Mouse (Mus musculus): ENCODE results near the gene Ehbp1. TPM values are rescaled to one million over a fixed set of nuclear protein-coding genes. Genes with fewer than 3 reads are reported as not detected.

Gene Ehbp1
- polyA plus RNA-seq, 1 experiment from 2014 or later = 12.2 TPM

DNA sequence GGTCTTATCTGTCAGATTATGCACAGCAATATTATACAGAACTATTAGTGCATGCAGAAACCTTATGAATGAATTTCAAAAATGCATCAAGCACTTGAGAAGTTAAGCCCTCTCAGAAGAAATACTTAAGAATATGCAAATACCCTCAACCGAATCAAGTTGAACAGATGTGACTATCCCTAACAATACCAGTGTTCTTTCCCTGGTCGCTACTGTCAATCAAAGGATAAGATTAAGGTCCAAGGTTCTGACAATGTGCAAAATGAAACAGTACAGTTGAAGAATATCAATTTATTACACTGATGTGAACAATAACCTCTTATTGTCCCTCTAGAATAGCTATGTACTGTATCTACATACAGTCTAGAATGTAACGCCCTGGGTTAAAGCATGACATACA lies 167.8 kb downstream of the Ehbp1 start:
- Histone ChIP-seq H3K27me3 (replicated peaks; ENCODE audit: control insufficient read depth, insufficient read depth, low read length) (no peaks in the 10 kb centered on the region), H3K36me3 (ENCODE audit: control insufficient read depth, insufficient read depth, low read length) (no peaks in the 10 kb centered on the region; the same call in 1 of the 2 replicates), H3K4me2 (ENCODE audit: low read length) (no peak overlapping the region), H3K9me3 (ENCODE audit: control insufficient read depth, low read length) (no peaks in the 10 kb centered on the region), H3K9ac (ENCODE audit: low read length) (no peak overlapping the region), H3K27ac (ENCODE audit: low read depth) (no peak overlapping the region), H3K4me3 (ENCODE audit: low read depth, low read length) (no peak overlapping the region), H3K4me1 (replicated peaks; ENCODE audit: control insufficient read depth, insufficient read depth, low read length) (no peaks in the 10 kb centered on the region)
- DNase-seq (ENCODE audit: low spot score) = no peak
- WGBS = 89% methylated on average over 3 of the region's 3 CpGs
- no peak for ATAC-seq (replicated peaks; ENCODE audit: low FRiP score, low TSS enrichment, low read depth)

DNA sequence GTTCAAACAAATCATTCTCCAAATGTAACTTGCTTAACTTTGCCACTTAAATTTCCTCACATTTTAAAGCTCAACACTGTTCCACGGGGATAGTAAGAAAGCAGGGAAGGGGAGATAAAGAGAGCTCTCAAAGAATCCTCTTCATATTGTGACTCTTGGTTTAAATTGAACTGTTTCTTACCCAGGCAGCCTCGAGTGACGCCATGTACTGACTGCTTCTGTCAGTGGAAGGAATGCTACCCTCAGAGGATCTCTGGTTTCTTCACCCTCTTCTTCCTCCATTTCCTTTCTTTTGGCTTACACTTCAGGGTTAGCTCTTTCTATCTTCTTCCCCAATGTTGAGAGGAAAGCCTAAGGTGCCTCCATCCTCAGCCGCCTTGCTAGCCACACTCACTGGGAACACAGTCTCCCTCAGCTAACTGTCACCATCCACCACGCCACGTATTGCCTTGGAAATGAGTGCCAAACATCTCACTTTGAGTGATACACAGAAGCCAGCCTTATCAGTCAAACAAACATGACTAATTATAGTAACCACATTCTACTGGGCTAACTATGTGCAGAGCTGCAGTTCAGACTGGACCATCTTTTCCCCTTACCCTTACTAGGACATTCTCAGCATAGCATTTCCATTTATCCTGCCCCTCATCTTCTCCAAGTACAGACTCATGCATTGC lies 171.0 kb downstream of the Ehbp1 start:
- H3K27me3 ChIP-seq (replicated peaks; ENCODE audit: control insufficient read depth, insufficient read depth, low read length) = no peaks in the 10 kb centered on the region
- H3K9ac ChIP-seq (ENCODE audit: low read length) = no peak overlapping the region
- no peaks in the 10 kb centered on the region for H3K9me3 ChIP-seq (ENCODE audit: control insufficient read depth, low read length)
- H3K27ac ChIP-seq (ENCODE audit: low read depth) = no peak overlapping the region
- no peak for DNase-seq (ENCODE audit: low spot score)
- no peaks in the 10 kb centered on the region; the same call in 1 of the 2 replicates for H3K36me3 ChIP-seq (ENCODE audit: control insufficient read depth, insufficient read depth, low read length)
- ATAC-seq (replicated peaks; ENCODE audit: low FRiP score, low TSS enrichment, low read depth) = no peak
- H3K4me3 ChIP-seq (ENCODE audit: low read depth, low read length) = no peak overlapping the region
- 84% methylated on average over 6 of the region's 6 CpGs for WGBS
- no peak overlapping the region for H3K4me2 ChIP-seq (ENCODE audit: low read length)
- H3K4me1 ChIP-seq (replicated peaks; ENCODE audit: control insufficient read depth, insufficient read depth, low read length) = no peaks in the 10 kb centered on the region

DNA sequence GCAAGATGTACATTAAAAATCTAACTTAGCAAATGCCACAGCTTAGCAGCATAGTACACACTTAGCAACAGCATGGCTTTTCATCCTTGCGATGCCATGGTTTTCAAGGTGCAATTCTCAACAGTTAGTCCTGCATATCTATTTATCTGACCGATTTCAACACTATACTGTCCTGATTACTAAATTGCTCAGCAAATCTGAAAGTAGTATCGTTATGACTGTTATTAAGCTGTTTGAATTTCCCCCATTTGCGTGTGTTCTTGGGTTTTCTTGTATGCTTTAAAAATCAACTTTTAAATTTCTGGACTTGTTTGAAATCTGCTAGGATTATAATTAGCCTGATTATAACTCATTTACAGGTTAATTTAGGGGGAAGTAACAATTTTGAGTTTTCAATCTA lies 184.2 kb downstream of the Ehbp1 start:
- Histone ChIP-seq H3K9ac (ENCODE audit: low read length) (no peak overlapping the region), H3K9me3 (ENCODE audit: control insufficient read depth, low read length) (no peaks in the 10 kb centered on the region), H3K4me3 (ENCODE audit: low read depth, low read length) (no peak overlapping the region), H3K36me3 (ENCODE audit: control insufficient read depth, insufficient read depth, low read length) (no peaks in the 10 kb centered on the region), H3K27ac (ENCODE audit: low read depth) (no peak overlapping the region), H3K4me2 (ENCODE audit: low read length) (no peak overlapping the region), H3K27me3 (replicated peaks; ENCODE audit: control insufficient read depth, insufficient read depth, low read length) (no peaks in the 10 kb centered on the region), H3K4me1 (replicated peaks; ENCODE audit: control insufficient read depth, insufficient read depth, low read length) (peaks cover 11% of the 10 kb centered on the region; the same call in 1 of the 2 replicates)
- ATAC-seq (replicated peaks; ENCODE audit: low FRiP score, low TSS enrichment, low read depth) (no peak), DNase-seq (ENCODE audit: low spot score) (no peak)
- WGBS = 93% methylated on average over 4 of the region's 4 CpGs

DNA sequence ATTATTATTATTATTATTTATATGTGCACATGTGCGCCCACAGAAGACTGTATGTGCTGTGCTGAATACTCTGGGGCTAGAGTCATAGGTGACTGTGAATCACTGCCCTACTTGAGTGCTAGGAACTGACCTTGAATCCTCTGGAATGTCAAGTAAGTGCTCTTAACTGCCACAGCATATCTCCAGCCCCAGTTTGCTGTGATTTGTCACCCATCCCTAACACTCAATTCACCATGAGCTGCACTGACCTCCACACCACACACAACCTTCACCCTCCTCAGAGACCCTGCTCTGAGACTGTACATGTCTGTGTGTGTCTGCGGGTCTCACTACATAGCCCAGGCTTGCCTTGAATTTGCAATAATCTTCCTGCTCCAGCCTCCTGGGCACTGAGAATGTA lies 185.9 kb downstream of the Ehbp1 start:
- H3K27ac ChIP-seq (ENCODE audit: low read depth) = no peak overlapping the region
- no peak for ATAC-seq (replicated peaks; ENCODE audit: low FRiP score, low TSS enrichment, low read depth)
- no peak overlapping the region for H3K9ac ChIP-seq (ENCODE audit: low read length)
- WGBS = 86% methylated on average over 2 of the region's 2 CpGs
- DNase-seq (ENCODE audit: low spot score) = no peak
- peaks cover 11% of the 10 kb centered on the region; the same call in 1 of the 2 replicates for H3K4me1 ChIP-seq (replicated peaks; ENCODE audit: control insufficient read depth, insufficient read depth, low read length)
- H3K4me3 ChIP-seq (ENCODE audit: low read depth, low read length) = no peak overlapping the region
- no peaks in the 10 kb centered on the region for H3K27me3 ChIP-seq (replicated peaks; ENCODE audit: control insufficient read depth, insufficient read depth, low read length)
- H3K4me2 ChIP-seq (ENCODE audit: low read length) = no peak overlapping the region
- no peaks in the 10 kb centered on the region for H3K9me3 ChIP-seq (ENCODE audit: control insufficient read depth, low read length)
- H3K36me3 ChIP-seq (ENCODE audit: control insufficient read depth, insufficient read depth, low read length) = no peaks in the 10 kb centered on the region

DNA sequence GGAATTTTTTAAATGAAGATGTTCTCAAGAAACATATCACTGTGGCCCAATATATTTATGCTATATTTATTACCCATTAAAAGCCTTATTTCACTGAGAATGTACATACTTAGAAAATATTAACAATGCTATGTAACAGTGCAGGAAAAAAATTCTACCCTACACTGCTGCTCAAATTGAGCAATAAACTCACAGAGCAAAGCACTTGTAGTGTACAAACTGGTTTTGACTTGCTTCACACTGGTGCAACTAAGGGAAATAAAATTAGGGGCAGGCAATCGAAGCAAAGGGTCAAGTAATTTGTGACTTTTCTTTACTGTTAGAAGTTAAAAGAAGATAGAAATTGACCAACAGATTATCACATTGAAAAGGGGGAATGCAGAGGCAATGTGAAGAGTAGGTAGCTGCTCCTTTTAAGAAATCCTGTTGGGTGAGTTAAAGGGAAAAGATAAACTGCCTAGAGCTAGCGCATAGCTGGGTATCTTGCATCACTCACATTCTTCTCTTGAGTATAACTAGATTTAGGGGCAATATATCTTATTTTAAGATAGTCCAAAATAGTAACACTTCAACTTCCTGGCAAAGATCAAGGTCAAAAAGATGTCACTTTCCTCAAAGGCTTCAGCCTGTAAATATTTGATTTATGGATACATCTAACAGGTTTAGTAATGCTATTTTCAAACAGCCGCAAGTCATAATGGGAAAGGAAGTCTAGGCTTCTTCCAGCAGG lies 186.6 kb downstream of the Ehbp1 start:
- Histone ChIP-seq H3K9ac (ENCODE audit: low read length) (no peak overlapping the region), H3K9me3 (ENCODE audit: control insufficient read depth, low read length) (no peaks in the 10 kb centered on the region), H3K27me3 (replicated peaks; ENCODE audit: control insufficient read depth, insufficient read depth, low read length) (no peaks in the 10 kb centered on the region), H3K4me1 (replicated peaks; ENCODE audit: control insufficient read depth, insufficient read depth, low read length) (peaks cover 11% of the 10 kb centered on the region; the same call in 1 of the 2 replicates), H3K27ac (ENCODE audit: low read depth) (no peak overlapping the region), H3K4me3 (ENCODE audit: low read depth, low read length) (no peak overlapping the region), H3K36me3 (ENCODE audit: control insufficient read depth, insufficient read depth, low read length) (0 out of 2 replicates have a peak, but pooled peaks cover under 1% of the 10 kb centered on the region), H3K4me2 (ENCODE audit: low read length) (no peak overlapping the region)
- DNase-seq (ENCODE audit: low spot score) (no peak), ATAC-seq (replicated peaks; ENCODE audit: low FRiP score, low TSS enrichment, low read depth) (no peak)
- 58% methylated on average over 3 of the region's 3 CpGs for WGBS

DNA sequence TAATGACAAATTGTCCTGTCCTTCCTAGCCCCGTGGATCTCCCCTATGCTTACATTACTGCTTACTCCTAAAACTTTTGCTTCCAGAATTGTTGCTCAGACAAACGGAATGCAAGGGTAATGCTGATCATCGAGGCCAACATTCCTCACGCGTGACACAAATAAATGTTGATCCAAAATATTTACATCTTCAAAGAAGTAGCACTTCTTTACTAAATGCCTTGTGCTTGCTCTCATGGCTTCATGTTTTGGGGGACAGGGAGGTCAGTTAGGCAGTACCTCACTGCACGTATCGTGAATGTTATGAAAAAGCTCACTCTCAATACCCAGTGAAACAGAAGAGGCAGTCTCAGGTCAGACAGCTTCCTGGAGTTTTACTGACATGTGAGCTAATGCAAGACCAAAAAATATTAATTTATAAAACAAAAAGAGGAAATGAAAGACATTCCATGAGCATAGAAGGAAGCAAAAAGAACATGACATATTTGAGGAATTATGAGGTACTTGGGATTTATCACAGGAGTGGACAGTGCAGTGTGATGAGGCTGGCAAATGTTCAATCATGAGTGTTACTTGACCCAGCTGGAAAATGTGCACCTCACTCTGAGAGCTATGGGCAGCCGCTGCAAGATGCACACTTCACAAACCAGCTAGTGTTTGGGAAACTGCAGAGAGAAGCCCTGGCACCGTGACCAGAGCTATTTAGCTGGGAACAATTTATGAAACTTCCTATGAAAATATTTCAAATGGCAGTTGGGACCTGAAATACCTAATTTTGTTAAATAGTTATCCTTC lies 187.4 kb downstream of the Ehbp1 start:
- DNase-seq (ENCODE audit: low spot score) = no peak
- no peak overlapping the region for H3K9ac ChIP-seq (ENCODE audit: low read length)
- no peak overlapping the region for H3K27ac ChIP-seq (ENCODE audit: low read depth)
- H3K4me2 ChIP-seq (ENCODE audit: low read length) = no peak overlapping the region
- WGBS = 50% methylated on average over 9 of the region's 9 CpGs
- H3K4me1 ChIP-seq (replicated peaks; ENCODE audit: control insufficient read depth, insufficient read depth, low read length) = peaks cover 11% of the 10 kb centered on the region; the same call in 1 of the 2 replicates
- no peak overlapping the region for H3K4me3 ChIP-seq (ENCODE audit: low read depth, low read length)
- no peaks in the 10 kb centered on the region for H3K9me3 ChIP-seq (ENCODE audit: control insufficient read depth, low read length)
- 0 out of 2 replicates have a peak, but pooled peaks cover 7% of the 10 kb centered on the region for H3K36me3 ChIP-seq (ENCODE audit: control insufficient read depth, insufficient read depth, low read length)
- ATAC-seq (replicated peaks; ENCODE audit: low FRiP score, low TSS enrichment, low read depth) = no peak
- H3K27me3 ChIP-seq (replicated peaks; ENCODE audit: control insufficient read depth, insufficient read depth, low read length) = no peaks in the 10 kb centered on the region

DNA sequence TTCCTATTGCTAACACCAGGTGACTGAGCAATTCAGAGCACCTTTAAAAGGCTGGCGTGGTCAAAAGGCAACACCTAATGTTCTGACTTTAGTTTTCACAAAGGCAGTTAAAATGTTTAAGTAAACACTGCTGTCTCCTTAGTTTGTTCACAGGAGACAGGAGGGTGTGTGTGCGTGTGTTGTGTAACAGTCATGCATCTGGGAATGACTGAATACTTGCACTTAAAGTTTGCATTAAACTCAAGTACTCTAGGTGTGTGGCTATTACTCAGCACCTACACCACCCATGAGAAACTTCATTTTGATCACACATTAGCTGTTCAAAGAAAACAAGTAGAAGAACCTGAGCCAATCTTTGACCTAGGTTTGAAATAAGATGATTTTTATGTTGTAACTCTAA lies 201.4 kb downstream of the Ehbp1 start:
- no peak overlapping the region for H3K27ac ChIP-seq (ENCODE audit: low read depth)
- H3K4me2 ChIP-seq (ENCODE audit: low read length) = no peak overlapping the region
- ATAC-seq (replicated peaks; ENCODE audit: low FRiP score, low TSS enrichment, low read depth) (no peak), DNase-seq (ENCODE audit: low spot score) (no peak)
- H3K9ac ChIP-seq (ENCODE audit: low read length) = no peak overlapping the region
- no peaks in the 10 kb centered on the region for H3K27me3 ChIP-seq (replicated peaks; ENCODE audit: control insufficient read depth, insufficient read depth, low read length)
- no peaks in the 10 kb centered on the region for H3K9me3 ChIP-seq (ENCODE audit: control insufficient read depth, low read length)
- H3K4me1 ChIP-seq (replicated peaks; ENCODE audit: control insufficient read depth, insufficient read depth, low read length) = no peaks in the 10 kb centered on the region
- peaks cover 4% of the 10 kb centered on the region; the same call in 1 of the 2 replicates for H3K36me3 ChIP-seq (ENCODE audit: control insufficient read depth, insufficient read depth, low read length)
- H3K4me3 ChIP-seq (ENCODE audit: low read depth, low read length) = no peak overlapping the region
- WGBS = 50% methylated on average over 2 of the region's 2 CpGs

DNA sequence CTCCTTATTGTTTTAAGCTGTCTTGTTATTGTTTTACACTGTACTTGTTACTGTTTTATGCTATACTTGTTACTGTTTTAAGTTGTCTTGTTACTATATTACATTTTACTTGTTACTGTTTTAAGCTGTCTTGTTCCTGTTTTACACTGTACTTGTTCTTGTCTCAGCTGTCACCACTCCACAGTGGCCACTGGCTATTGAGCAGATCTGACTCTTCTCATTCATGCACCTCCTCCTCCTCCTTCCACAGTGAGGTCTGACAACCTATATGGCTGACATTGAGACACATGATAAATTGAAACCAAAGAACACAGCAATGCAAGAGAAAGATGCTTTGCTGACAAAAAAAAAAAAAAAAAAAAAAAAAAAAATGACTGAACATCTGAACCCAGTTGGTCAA lies 203.6 kb downstream of the Ehbp1 start:
- H3K4me3 ChIP-seq (ENCODE audit: low read depth, low read length) = no peak overlapping the region
- H3K4me2 ChIP-seq (ENCODE audit: low read length) = no peak overlapping the region
- no peak overlapping the region for H3K9ac ChIP-seq (ENCODE audit: low read length)
- H3K4me1 ChIP-seq (replicated peaks; ENCODE audit: control insufficient read depth, insufficient read depth, low read length) = no peaks in the 10 kb centered on the region
- H3K27me3 ChIP-seq (replicated peaks; ENCODE audit: control insufficient read depth, insufficient read depth, low read length) = no peaks in the 10 kb centered on the region
- ATAC-seq (replicated peaks; ENCODE audit: low FRiP score, low TSS enrichment, low read depth) (no peak), DNase-seq (ENCODE audit: low spot score) (no peak)
- H3K9me3 ChIP-seq (ENCODE audit: control insufficient read depth, low read length) = no peaks in the 10 kb centered on the region
- no peak overlapping the region for H3K27ac ChIP-seq (ENCODE audit: low read depth)
- peaks cover 4% of the 10 kb centered on the region; the same call in 1 of the 2 replicates for H3K36me3 ChIP-seq (ENCODE audit: control insufficient read depth, insufficient read depth, low read length)

Data from intestine, embryonic 14.5 days (tissue).